28 mouse cellular contexts compared by ENCODE assay signal in the genomic region with DNA sequence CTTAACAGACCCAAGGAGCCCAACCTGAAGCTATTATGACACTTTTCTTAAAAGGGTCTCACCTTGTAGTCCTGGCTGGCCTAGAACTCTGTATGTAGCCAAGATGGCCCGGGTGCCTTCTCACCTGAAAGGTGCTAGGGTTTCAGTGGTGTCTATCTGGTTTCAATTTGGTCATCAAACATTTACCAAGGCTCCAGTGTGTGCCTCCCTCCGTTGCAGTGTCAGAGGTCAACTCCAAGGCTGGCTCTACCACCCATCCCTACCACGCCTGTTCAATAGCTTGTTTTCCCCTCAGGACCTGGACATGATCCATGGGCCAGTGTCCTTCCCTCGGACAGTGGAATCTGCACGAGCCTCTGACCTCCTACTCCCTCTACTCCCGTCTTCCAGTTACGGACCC. TPM values are rescaled to one million over a fixed set of nuclear protein-coding genes. Genes with fewer than 3 reads are reported as not detected.
"Had no signal": no experiment of that assay in that cellular context is flagged by ENCODE, and none has a peak within 500 bp of the region (broad histone marks: within the 10 kb centered on the region; RNA-seq: fewer than 3 reads in every experiment).

No protein-coding gene starts in this region.

- H3K4me2 ChIP-seq: intestine, embryonic 15.5 days; lung, embryonic 14.5 days; midbrain, embryonic 12.5 days; midbrain, embryonic 15.5 days had no signal

- H3K27ac ChIP-seq: intestine, embryonic 15.5 days; kidney, postnatal 0 days; layer of hippocampus, adult 2 months; liver, embryonic 14.5 days; macrophage; midbrain, embryonic 12.5 days; midbrain, embryonic 15.5 days had no signal

- H3K4me1 ChIP-seq: intestine, embryonic 15.5 days; midbrain, embryonic 12.5 days; midbrain, embryonic 15.5 days had no signal

- H3K9me3 ChIP-seq: intestine, embryonic 15.5 days; midbrain, embryonic 12.5 days; midbrain, embryonic 15.5 days had no signal

- H3K9ac ChIP-seq: intestine, embryonic 15.5 days; liver, embryonic 14.5 days; lung, embryonic 14.5 days; midbrain, embryonic 12.5 days; midbrain, embryonic 15.5 days had no signal

- H3K4me3 ChIP-seq: intestine, embryonic 15.5 days; layer of hippocampus, adult 2 months; midbrain, embryonic 12.5 days; midbrain, embryonic 15.5 days had no signal

- H3K27me3 ChIP-seq: intestine, embryonic 15.5 days; midbrain, embryonic 12.5 days; midbrain, embryonic 15.5 days had no signal

- DNase-seq: kidney, adult 18-20 months; kidney, postnatal 25 days; layer of hippocampus, adult 9-11 months; lung, embryonic 14.5 days; thymus, adult 2 months; thymus, postnatal 14 days; thymus, postnatal 4 days had no signal

RNA-seq across cellular contexts. Expression of gene Lman1l, which starts 3.7 kb away (rescaled TPM):
- total RNA-seq: layer of hippocampus, adult 2 months; layer of hippocampus, postnatal 25 days; left cerebral cortex, adult 18-20 months; left cerebral cortex, postnatal 36 days; megakaryocyte, adult 5-6 weeks had no signal
- polyA plus RNA-seq: intestine, embryonic 15.5 days; kidney, embryonic 14.5 days; kidney, postnatal 0 days; limb, embryonic 11.5 days; limb, embryonic 14.5 days; liver, embryonic 14.5 days; lung, embryonic 14.5 days; lung, postnatal 0 days; macrophage; midbrain, embryonic 15.5 days; neural tube, embryonic 11.5 days; neural tube, embryonic 14.5 days; small intestine, adult 2 months; stomach, embryonic 16.5 days had no signal

RNA-seq across cellular contexts. Expression of gene Cplx3, which starts 18.2 kb away (rescaled TPM):
- total RNA-seq: megakaryocyte, adult 5-6 weeks had no signal
- polyA plus RNA-seq: intestine, embryonic 15.5 days; kidney, embryonic 14.5 days; kidney, postnatal 0 days; large intestine, adult 2 months; limb, embryonic 11.5 days; limb, embryonic 14.5 days; liver, embryonic 14.5 days; lung, embryonic 14.5 days; lung, postnatal 0 days; macrophage; small intestine, adult 2 months; spleen, adult 2 months; stomach, embryonic 16.5 days had no signal

RNA-seq across cellular contexts. Expression of gene Cyp1a2, which starts 59.2 kb away (rescaled TPM):
- total RNA-seq: layer of hippocampus, adult 2 months; layer of hippocampus, postnatal 25 days; left cerebral cortex, adult 18-20 months; left cerebral cortex, postnatal 36 days; megakaryocyte, adult 5-6 weeks had no signal
- polyA plus RNA-seq: intestine, embryonic 15.5 days; kidney, embryonic 14.5 days; kidney, postnatal 0 days; large intestine, adult 2 months; limb, embryonic 11.5 days; limb, embryonic 14.5 days; lung, embryonic 14.5 days; lung, postnatal 0 days; macrophage; midbrain, embryonic 12.5 days; midbrain, embryonic 15.5 days; neural tube, embryonic 11.5 days; neural tube, embryonic 14.5 days; small intestine, adult 2 months; spleen, adult 2 months; stomach, embryonic 16.5 days had no signal
